Mouse (Mus musculus): ENCODE data around the gene Gdf7.

DNA sequence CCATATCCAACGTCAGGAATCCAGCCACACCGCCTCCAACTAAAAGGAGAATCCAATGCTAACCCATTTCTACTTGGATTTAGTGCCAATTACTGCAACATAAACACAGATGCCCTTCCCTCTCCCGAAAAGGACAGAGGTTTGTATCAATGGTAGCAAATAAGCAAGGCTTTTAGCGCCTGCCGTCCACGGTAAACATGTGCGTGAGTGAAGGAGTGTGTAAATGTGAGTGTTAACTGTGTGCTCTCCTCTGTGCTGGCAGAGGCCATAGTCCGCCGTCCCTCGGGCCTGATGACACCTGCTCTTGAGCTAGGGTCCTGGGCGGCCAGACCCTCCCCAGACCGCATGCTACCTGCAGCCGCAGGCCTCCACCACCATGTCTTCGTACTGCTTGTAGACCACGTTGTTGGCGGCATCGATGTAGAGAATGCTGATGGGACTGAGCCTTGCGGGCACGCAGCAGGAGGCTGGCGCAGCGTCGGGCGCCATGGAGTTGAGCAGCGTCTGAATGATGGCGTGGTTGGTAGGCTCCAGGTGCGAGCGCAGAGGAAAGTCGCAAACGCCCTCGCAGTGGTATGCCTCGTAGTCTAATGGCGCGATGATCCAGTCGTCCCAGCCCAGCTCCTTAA lies 4.1 kb downstream of the Gdf7 start:
- TF ChIP-seq GATA1 (IDR thresholded peaks at IDR 0.05; ENCODE audit: borderline replicate concordance, low read length) (no peak), CTCF (IDR thresholded peaks at IDR 0.05; ENCODE audit: low read depth, low read length) (no peak), POLR2AphosphoS5 (IDR thresholded peaks at IDR 0.05; ENCODE audit: insufficient replicate concordance, low read depth, low read length) (no peak)
